Mouse (Mus musculus) adrenal gland, adult (tissue): ENCODE results near the gene Ctc1.
A peak's percentile ranks its signal among the peaks of the same experiment; 100 is the strongest.

Experiments used
- DNase-seq, 2 experiments: peaks; one replicate each; pipeline ENCODE4 v3.0.0; 2022 to 2023; ENCODE audit warnings: low spot score in 1 of 2; ENCODE audit not compliant: inconsistent age in 2 of 2

Gene Ctc1

GRCm38 (mm10) chr11:69066163-69066861 is 50.6 kb downstream of the Ctc1 start:
- peak; percentile 78 to 80 for DNase-seq

GRCm38 (mm10) chr11:69066956-69067355 is 51.2 kb downstream of the Ctc1 start:
- DNase-seq = peak; percentile 91 to 97

- DNase-seq = peak; percentile 70 to 81
These were observed 51.9 kb downstream of the Ctc1 start for GRCm38 (mm10) chr11:69067601-69068000.

GRCm38 (mm10) chr11:69070093-69070492 is 54.4 kb downstream of the Ctc1 start:
- no peak for DNase-seq

- DNase-seq = peak; percentile 95 to 98
These were observed 55.0 kb downstream of the Ctc1 start, which contains the start of gene Tmem107 for GRCm38 (mm10) chr11:69070590-69071222. Tmem107 (plus strand) TSS chr11:69070806.

GRCm38 (mm10) chr11:69071262-69071661 is 55.6 kb downstream of the Ctc1 start:
- DNase-seq = peak in 1 of 2 experiments; percentile 61

- peak; percentile 25 to 46 for DNase-seq
These were observed 56.5 kb downstream of the Ctc1 start for GRCm38 (mm10) chr11:69072234-69072633.

GRCm38 (mm10) chr11:69072666-69073064 is 57.0 kb downstream of the Ctc1 start:
- DNase-seq = peak in 1 of 2 experiments; percentile 20

- peak; percentile 86 to 97 for DNase-seq
These were observed 57.6 kb downstream of the Ctc1 start for GRCm38 (mm10) chr11:69073065-69073888.

GRCm38 (mm10) chr11:69073951-69074775 is 58.5 kb downstream of the Ctc1 start:
- peak; percentile 21 to 63 for DNase-seq

GRCm38 (mm10) chr11:69074776-69075069 is 59.0 kb downstream of the Ctc1 start:
- DNase-seq = no peak

- no peak for DNase-seq
These were observed 60.2 kb downstream of the Ctc1 start for GRCm38 (mm10) chr11:69075764-69076479.

GRCm38 (mm10) chr11:69076572-69076971 is 60.9 kb downstream of the Ctc1 start:
- DNase-seq = peak; percentile 57 to 83

GRCm38 (mm10) chr11:69077316-69077715 is 61.6 kb downstream of the Ctc1 start:
- peak; percentile 56 to 76 for DNase-seq

- peak; percentile 12 to 28 for DNase-seq
These were observed 62.3 kb downstream of the Ctc1 start for GRCm38 (mm10) chr11:69078041-69078440.

GRCm38 (mm10) chr11:69078805-69079438 is 63.2 kb downstream of the Ctc1 start:
- peak; percentile 47 to 71 for DNase-seq

GRCm38 (mm10) chr11:69080102-69080854 is 64.6 kb downstream of the Ctc1 start:
- peak in 1 of 2 experiments; percentile 36 for DNase-seq

GRCm38 (mm10) chr11:69080855-69081222 is 65.1 kb downstream of the Ctc1 start:
- DNase-seq = peak; percentile 11 to 46

- no peak for DNase-seq
These were observed 65.9 kb downstream of the Ctc1 start for GRCm38 (mm10) chr11:69081613-69082012.
